Mouse (Mus musculus) intestine, postnatal 0 days (tissue): ENCODE data around the gene Arl6ip5. TPM values are rescaled to one million over a fixed set of nuclear protein-coding genes. Genes with fewer than 3 reads are reported as not detected.
A peak's percentile ranks its signal among the peaks of the same experiment; 100 is the strongest.

Experiments used
- ATAC-seq: fragments of 200-750 bp; cut with Nextera tagmentation; 2 replicates; pipeline ENCODE4 v1.8.0; 2017; ENCODE audit warnings: mild to moderate bottlenecking, moderate TSS enrichment, moderate library complexity
- H3K27ac ChIP-seq: fragments of 300-500 bp; sonication (generic); 2 replicates; pipeline ENCODE4 v1.5.1; 2014; ENCODE audit warnings: mild to moderate bottlenecking, low read depth, low read length, moderate library complexity
- H3K27me3 ChIP-seq: fragments of 300-500 bp; sonication (generic); replicated peaks from 2 replicates; pipeline ENCODE4 v1.6.1; 2014; ENCODE audit warnings: low read length, mixed read lengths; ENCODE audit not compliant: control insufficient read depth, insufficient read depth
- H3K36me3 ChIP-seq: fragments of 300-500 bp; sonication (generic); 2 replicates; pipeline ENCODE4 v1.6.1; 2014; ENCODE audit warnings: mild to moderate bottlenecking, moderate library complexity; ENCODE audit not compliant: control insufficient read depth, insufficient read depth
- H3K4me1 ChIP-seq: fragments of 300-500 bp; sonication (generic); replicated peaks from 2 replicates; pipeline ENCODE4 v1.6.1; 2014; ENCODE audit warnings: antibody characterized with exemption, low read length, mixed read lengths; ENCODE audit not compliant: control insufficient read depth, insufficient read depth
- H3K4me2 ChIP-seq: fragments of 300-500 bp; sonication (generic); replicated peaks from 2 replicates; pipeline ENCODE4 v1.6.1; 2014; ENCODE audit warnings: low read depth, mild to moderate bottlenecking, moderate library complexity
- H3K4me3 ChIP-seq: fragments of 300-500 bp; sonication (generic); 2 replicates; pipeline ENCODE4 v1.5.1; 2014; ENCODE audit warnings: low read depth, low read length
- H3K9ac ChIP-seq: fragments of 300-500 bp; sonication (generic); 2 replicates; pipeline ENCODE4 v1.6.1; 2014; ENCODE audit warnings: mild to moderate bottlenecking, low read depth, low read length
- H3K9me3 ChIP-seq: fragments of 300-500 bp; sonication (generic); 2 replicates; pipeline ENCODE4 v1.6.1; 2016; ENCODE audit warnings: mixed run types; ENCODE audit not compliant: control insufficient read depth
- CTCF ChIP-seq: sonication (generic); IDR thresholded peaks from 2 replicates; pipeline ENCODE4 v1.5.1; 2016; ENCODE audit warnings: low read depth, mild to moderate bottlenecking, control low read depth, antibody characterized with exemption, moderate library complexity
- WGBS: fragments of 180-500 bp; shearing (Covaris S2); extraction: QIAGEN DNeasy Blood & Tissue Kit; methylation state at CpG from one replicate; pipeline ENCODE4 v1.1.7; 2014; 5-methylcytosine and 5-hydroxymethylcytosine counted together
- polyA plus RNA-seq: library from polyadenylated mRNA; unstranded; fragments of >200 nt; fragmentation: Nextera tagmentation; extraction: Ambion mirVana; gene quantifications from 2 replicates; pipeline ENCODE4 v1.2.1, GENCODE M21; 2015

Arl6ip5 gene
- polyA plus RNA-seq, 1 experiment from 2014 or later, result 73.4 TPM

DNA sequence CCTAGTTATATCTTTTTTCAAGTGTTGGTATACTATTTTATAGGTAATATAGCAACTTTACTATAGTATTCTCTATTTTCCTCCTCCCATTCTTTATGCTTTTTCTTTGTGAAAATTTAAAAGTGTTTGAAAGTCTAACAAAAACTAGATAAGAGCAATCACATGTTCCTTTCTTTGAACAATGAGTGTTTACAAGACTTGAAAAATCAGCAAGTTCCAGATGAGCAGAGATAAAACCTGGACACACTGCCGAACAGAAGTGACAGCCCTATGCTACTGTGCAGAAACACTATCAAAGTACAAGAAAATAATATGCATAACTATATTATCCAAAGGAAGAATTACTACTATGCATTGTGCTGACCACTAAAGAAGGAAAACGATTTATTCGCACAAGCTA, 8.0 kb upstream of the Arl6ip5 start:
- WGBS, result 55% methylated on average over 3 of the region's 3 CpGs

DNA sequence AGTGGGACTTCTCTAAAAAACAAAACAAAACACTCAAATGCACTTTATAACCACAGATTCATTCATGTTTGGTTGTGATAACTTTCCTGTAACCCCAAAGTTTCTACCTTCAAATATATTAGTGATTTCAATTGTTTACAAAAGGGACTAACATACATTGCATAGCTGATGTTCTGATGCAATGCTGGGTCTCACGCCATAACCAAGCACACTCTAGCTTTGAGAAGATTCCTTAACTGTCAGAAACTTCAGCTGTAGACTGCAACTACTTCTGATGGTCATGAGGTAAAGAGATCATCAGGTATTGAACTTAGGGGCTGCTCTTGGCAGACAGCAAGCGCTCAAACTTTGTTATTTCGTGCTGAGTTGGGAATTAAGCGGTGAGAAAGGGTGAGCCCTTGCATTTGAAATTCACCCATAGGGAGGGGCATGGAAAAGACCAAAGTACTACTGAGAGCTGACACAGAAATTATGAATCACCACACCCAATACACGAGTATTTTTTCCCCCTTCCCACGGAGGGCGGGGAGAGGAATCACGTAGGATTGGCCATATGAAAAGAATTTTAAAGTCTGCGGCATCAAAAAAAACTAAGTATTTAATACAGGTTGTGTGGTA, 6.1 kb upstream of the Arl6ip5 start:
- Histone ChIP-seq H3K36me3 (no peaks in the 10 kb centered on the region), H3K4me2 (peak overlapping the region; percentile 74), H3K9ac (peak overlapping the region; percentile 97), H3K27me3 (no peaks in the 10 kb centered on the region), H3K9me3 (no peaks in the 10 kb centered on the region), H3K4me1 (0 out of 2 replicates have a peak, but pooled peaks cover 3% of the 10 kb centered on the region), H3K4me3 (peak overlapping the region; percentile 95), H3K27ac (peak overlapping the region; percentile 91; the same call in 1 of the 2 replicates)
- no peak for TF ChIP-seq CTCF
- 6% methylated on average over 9 of the region's 9 CpGs for WGBS
- ATAC-seq, result no peak

More for the DNA sequence above, 8.0 kb upstream of the Arl6ip5 start:
- Histone ChIP-seq H3K9me3 (no peaks in the 10 kb centered on the region), H3K27ac (no peak overlapping the region), H3K9ac (no peak overlapping the region), H3K4me1 (0 out of 2 replicates have a peak, but pooled peaks cover 3% of the 10 kb centered on the region), H3K27me3 (no peaks in the 10 kb centered on the region), H3K36me3 (peaks cover 6% of the 10 kb centered on the region), H3K4me2 (no peak overlapping the region), H3K4me3 (no peak overlapping the region)
- no peak for TF ChIP-seq CTCF
- no peak for ATAC-seq

DNA sequence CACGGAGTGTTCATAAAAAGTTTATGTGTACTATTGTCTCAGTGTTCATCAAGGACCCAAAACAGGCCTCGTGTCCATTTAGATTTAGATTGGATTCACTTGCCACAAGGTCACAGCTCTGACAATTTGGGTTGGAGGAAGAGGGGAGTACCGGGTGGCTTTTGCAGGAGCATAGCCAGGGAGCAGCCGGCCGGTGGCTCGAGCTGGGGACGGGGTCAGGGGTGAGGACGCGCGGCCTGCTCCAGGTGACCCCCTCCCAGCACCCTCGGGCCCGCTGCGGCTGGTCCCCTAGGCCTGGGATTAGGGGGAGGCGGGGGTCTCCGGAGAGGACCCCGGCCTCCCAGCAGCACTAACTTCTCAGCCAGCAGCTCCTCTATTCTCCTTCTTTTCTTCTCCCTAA, 5.5 kb upstream of the Arl6ip5 start:
- Histone ChIP-seq H3K4me2 (peak overlapping the region; percentile 74), H3K27me3 (no peaks in the 10 kb centered on the region), H3K27ac (peak overlapping the region; percentile 91), H3K9ac (peak overlapping the region; percentile 97), H3K4me3 (peak overlapping the region; percentile 95), H3K9me3 (no peaks in the 10 kb centered on the region), H3K36me3 (no peaks in the 10 kb centered on the region), H3K4me1 (0 out of 2 replicates have a peak, but pooled peaks cover 3% of the 10 kb centered on the region)
- no peak for TF ChIP-seq CTCF
- under 1% methylated on average over 16 of the region's 16 CpGs for WGBS
- ATAC-seq, result peak; percentile 44; the same call in 1 of the 2 replicates

DNA sequence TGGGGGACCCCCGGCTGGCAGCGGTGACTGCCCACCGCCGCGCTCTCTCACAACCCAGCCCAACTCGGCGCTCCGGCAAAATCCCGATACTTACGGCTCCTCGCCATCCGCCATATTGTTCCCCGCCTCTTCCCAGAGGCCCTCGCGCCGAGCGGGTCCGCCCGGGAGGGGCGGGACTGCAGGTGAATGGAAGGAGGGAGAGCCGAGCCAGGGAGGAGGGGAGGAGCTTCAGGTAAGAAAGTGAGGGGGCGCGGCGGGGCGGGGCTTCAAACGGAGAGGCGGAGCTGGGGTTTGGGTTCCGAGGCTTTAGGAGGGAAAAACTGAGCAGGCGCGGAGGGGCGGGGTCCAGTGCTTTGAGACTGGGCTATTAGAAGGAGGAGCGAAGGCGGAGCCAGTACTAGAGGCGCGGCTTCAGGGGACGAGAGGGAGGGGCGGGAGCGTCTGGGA, 5.0 kb upstream of the Arl6ip5 start, which contains the start of gene Uba3:
Gene Uba3 (minus strand): TSS at position 209 of the 447 bp plus-strand sequence.
- under 1% methylated on average over 38 of the region's 38 CpGs for WGBS
- Histone ChIP-seq H3K9ac (peak within 1 kb of the TSS; percentile 97), H3K27ac (peak within 1 kb of the TSS; percentile 91), H3K9me3 (no peaks in the 10 kb centered on the region), H3K36me3 (no peaks in the 10 kb centered on the region), H3K4me3 (peak within 1 kb of the TSS; percentile 95), H3K4me2 (peak within 1 kb of the TSS; percentile 74), H3K4me1 (0 out of 2 replicates have a peak, but pooled peaks cover 3% of the 10 kb centered on the region), H3K27me3 (no peaks in the 10 kb centered on the region)
- peak; percentile 98 for ATAC-seq
- no peak for TF ChIP-seq CTCF

DNA sequence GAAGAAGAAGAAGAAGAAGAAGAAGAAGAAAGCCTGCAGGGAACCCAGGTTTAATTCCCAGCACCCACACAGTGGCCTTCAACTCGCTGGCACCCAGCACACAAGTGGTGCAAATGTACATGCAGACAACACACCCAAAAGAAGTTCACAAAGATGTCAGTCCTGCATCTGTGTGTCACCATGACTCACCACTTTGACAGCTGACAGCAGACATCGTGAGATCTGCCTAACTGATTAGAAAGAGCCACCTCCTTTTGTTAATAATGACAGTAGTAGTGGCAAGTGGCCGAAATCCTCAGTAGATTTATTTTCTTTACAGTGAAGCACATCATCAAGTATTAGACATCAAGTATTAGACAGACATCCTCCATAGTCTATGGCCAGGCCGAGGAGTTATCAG, 3.4 kb upstream of the Arl6ip5 start:
- H3K27ac ChIP-seq, result no peak overlapping the region
- 66% methylated on average over 4 of the region's 4 CpGs for WGBS
- no peaks in the 10 kb centered on the region for H3K27me3 ChIP-seq
- H3K4me2 ChIP-seq, result no peak overlapping the region
- 0 out of 2 replicates have a peak, but pooled peaks cover 3% of the 10 kb centered on the region for H3K4me1 ChIP-seq
- no peak overlapping the region for H3K4me3 ChIP-seq
- no peaks in the 10 kb centered on the region for H3K36me3 ChIP-seq
- no peak for TF ChIP-seq CTCF
- no peak for ATAC-seq
- no peak overlapping the region for H3K9ac ChIP-seq
- no peaks in the 10 kb centered on the region for H3K9me3 ChIP-seq

DNA sequence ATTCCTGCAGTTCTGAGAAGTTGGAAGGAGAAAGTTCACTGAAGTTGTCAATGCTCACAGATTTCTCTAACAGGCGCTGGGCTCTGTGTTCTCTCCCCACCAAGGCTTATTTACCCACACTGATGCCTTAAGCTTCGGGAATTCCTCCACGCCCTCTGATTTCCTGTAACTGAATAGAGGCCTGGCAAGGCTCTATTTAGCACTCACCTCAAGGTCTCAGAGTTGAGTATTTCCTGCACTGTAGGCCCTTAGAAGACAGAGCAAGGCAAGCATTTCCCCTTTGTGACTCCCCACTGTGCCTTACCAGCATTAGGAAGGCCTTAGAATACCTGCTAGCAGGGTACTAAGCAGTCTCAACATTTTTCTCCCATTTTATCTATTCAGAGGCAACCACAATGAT, 2.1 kb upstream of the Arl6ip5 start:
- WGBS, result 29% methylated on average over 3 of the region's 3 CpGs
- H3K36me3 ChIP-seq, result no peaks in the 10 kb centered on the region
- no peak overlapping the region for H3K9ac ChIP-seq
- ATAC-seq, result no peak
- no peak overlapping the region for H3K4me2 ChIP-seq
- no peak for TF ChIP-seq CTCF
- H3K4me1 ChIP-seq, result 0 out of 2 replicates have a peak, but pooled peaks cover 3% of the 10 kb centered on the region
- no peaks in the 10 kb centered on the region for H3K9me3 ChIP-seq
- no peak overlapping the region for H3K4me3 ChIP-seq
- H3K27ac ChIP-seq, result peak overlapping the region; percentile 21; the same call in 1 of the 2 replicates
- no peaks in the 10 kb centered on the region for H3K27me3 ChIP-seq
